Mouse (Mus musculus) NIH3T3 (cell line): ENCODE measurements around the gene Sos1.

ENCODE experiments used
- DNase-seq: peaks from one replicate; pipeline ENCODE4 v3.0.0-alpha.2; 2012; ENCODE audit warnings: low read depth

The Sos1 gene

DNA sequence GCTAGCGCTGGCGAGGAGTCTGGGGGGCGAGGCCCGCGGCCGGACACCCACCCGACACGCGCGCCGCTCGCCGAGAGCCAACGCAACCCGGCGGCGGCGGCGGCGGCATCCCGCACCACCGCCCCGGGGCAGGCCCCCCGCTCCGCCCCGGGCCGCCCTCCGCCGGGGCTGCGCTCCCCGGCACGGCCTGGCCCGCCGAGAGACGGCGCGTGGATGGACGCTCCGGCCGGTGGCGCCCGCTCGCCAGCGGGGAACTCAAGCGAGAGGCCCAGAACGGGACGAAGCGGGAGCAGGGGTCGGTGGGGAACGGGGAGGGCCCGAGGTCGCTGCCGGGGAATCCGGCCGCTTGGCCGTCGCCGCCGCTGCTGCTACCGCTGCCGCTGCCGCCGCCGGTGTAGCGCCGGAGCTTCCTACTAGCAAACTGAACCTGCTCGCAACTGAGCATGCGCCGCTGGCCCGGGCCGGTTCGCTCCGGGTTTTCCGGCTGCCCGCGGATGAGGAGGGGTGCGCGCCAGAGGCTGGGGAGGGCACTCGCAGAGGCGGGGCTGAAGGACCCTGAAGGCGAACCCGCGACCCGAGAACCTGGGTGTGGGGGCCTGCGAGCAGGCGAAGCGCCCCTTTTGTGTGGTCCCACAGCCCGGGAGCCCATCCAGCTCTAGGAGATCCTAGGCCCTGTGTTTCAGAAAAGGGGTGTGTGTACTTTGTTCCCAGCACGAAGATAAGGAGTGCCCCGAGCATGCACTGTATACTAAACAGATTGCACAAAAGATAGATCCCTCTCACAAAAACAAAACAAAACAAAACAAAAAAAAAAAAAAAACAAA lies at the start of gene Sos1:
Gene Sos1, minus strand, starts transcription at position 423 of the 824 bp plus-strand sequence.
- DNase-seq, result peak; percentile 96

DNA sequence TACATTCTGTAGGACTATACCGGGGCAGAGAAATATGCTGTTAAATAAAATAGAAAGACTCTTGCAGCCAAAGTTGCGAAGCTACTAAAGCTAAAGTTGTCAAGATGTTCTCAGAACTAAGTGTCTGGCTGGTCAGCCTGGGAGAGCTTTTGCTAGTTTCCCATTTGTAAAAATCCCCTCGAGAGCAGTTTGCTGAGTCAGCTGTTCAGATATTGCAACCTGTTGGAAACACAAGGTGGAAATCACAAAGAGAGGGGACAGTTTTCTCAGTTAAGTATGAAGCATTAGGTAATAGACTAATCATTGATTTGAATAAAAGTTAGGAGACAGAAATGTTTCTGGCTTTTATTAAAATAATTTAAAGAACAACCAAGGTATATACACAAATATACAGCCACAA lies 43.0 kb upstream of the Sos1 start:
- no peak for DNase-seq

DNA sequence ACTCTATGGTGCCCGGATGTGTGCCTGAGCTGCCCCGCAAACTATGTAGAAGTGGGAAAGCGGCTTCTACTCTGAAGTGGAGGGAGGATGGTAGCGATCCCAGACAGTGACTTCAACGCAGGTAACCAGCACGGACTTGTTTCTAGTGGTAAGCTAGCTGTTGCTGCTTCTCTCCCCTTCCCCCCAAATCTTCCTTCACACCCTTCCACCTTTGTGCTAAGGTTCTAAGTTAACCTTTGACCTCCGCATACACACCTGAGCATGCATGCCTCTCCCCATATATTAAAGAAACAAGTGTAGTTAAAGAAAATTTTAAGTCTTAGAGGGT lies 41.9 kb upstream of the Sos1 start:
- DNase-seq, result no peak

DNA sequence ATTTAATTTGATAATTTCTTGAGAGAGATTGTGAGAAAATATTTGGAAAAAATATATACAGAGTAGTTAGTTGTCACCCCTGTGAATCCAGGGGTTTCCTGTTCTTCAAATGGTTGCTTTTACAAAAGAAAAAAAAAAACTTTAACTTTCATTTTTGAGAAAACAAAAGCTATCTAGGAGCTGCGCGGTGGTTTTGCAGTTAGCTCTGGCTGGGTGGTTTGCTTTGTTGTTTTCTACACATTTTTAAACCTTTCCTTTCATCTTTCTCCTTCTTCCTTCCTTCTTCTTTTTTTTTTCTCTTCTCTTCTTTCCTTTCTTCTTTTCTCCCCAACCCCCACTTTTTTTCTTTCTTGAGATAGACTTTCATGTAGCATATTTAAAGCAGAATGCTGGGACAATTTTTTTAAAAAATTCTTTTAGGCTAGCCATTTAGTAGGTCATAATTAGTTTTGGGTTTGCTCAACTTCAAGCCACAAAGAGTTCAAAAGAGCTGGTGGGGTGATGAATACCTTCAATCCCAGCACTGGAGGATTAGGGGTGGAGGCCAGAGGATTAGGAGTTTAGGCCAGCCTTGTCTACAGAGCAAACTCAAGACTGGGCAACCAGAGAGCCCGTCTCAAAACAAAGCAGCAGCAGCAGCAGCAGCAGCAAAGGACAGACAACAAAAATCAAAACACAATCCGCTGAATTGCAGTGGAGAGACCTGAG lies 41.4 kb upstream of the Sos1 start:
- DNase-seq, result no peak

DNA sequence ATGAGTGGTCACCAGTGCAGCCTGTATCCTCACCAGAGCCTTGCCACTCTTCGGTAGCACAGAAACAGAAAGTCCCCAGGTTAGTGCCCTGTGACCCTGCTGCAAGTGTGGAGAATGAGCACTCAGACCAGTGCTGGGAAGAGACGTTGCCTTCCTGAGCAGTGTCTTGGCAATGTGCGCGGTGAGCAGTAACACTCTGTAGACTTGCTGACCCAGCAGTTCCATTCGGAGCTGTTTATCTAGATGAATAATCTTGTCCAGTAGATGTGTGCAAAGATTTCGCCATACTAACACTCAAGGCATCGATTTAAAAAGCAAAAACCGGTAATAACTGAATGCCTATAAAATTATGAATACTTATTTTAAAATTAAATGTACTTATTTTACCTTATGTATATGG lies 40.3 kb upstream of the Sos1 start:
- DNase-seq, result no peak

DNA sequence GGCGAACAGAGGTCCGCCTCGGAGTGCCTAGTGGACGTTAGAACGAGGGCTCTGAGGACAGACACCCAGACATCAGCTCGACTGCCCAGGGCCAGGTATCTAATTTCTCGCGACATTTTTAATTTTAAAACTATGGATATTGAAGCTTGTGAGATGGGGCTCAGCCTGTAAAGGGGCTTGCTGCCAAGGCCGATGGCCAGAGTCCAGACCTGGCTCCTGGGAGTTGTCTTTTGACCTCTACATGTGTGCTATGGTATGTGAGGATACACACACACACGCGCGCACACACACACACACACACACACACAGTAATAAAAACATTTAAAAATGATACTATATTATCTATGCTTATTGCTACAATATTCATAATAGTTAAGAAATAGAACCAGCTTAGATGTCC lies 38.6 kb upstream of the Sos1 start:
- DNase-seq, result no peak

DNA sequence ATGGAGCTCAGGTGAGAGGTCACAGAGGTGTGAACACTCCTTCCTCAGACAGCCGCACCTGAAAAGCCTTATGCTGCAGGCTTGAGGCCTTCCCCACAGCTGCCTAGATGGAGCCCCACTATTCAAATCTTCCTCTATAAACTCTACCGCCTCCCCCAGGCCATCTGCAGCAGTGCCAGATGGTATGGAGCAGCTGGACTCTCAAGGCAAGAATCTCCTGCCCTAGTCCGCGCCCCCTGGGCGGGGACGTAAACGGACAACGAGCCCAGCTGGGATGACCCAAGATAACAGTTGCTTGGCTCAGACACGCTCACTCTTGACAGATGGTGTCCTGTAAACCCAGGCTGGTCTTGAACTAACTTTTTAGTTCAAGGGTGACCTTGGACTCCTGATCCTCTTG lies 37.0 kb upstream of the Sos1 start:
- no peak for DNase-seq

DNA sequence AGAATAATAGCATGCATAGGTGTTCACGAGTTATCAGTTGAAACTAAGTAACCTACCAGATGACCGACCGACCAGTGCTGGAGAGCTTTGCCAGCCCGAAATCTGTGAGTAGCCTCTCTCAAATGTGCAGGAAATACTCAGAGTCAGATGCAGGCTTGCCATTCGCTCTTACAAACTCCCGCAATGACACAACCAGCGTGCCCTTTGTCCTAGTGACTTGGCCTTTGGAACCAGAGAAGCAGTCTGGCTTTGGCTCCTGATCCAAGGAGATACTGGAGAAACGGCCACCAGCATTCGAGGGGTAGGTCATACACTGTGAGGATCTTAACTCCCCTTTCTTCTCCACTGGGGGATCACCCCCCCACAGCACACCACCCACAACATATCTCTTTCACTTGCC lies 35.7 kb upstream of the Sos1 start:
- no peak for DNase-seq

DNA sequence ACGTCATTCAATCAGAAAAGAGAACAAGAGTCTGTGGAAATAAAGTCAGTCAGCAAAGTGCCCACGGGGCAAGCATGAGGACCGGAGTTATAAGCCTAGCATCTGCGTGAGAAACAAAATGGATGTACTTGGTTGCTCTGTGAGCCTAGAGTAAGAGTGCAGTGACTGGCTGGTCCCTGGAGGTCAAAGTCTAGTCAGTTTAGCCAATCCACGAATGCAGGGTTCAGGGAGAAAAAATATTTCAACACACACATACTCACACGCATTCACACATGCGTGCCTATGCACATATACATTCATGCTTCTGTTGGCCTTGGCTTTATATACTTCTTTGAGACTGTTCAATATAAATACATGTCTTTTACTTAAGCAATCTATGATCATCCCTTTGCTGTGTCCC lies 35.3 kb upstream of the Sos1 start:
- DNase-seq, result no peak

DNA sequence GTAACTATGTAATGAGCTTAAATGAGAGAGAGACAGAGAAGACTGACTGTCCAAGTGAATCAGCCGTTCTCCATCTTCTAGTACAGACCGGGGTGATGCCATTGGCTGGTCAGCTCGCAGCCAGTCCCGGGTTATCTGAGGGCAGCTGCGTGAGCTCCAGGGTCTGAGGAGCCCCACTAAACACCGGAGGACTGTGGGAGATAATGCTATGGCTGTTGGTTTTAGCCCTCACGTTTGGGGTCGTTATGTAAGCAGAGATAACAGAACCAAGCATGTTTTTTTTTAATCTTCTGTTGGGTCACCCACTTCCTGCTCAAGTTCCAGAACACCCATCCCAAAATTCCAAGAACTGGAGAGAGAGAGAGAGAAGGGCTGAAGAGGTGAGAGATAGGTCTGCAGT lies 33.5 kb upstream of the Sos1 start:
- DNase-seq, result no peak

DNA sequence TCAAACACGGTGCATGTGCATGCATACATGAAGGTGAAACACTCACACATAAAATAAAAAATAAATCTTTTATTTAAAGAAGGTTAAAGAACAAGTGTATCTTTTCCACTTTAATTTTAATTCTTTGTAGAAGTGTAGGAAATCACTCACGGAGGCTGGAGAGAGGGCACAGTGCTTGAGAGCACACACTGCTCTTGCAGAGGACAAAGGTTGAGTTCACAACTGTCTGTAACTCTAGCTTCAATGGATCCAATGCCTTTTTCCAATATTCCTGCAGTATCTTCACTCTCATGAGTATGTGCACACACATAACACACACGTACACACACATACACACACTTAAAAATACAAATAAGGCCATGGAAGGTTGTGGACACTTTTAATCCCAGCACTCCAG lies 30.2 kb upstream of the Sos1 start:
- DNase-seq, result no peak

DNA sequence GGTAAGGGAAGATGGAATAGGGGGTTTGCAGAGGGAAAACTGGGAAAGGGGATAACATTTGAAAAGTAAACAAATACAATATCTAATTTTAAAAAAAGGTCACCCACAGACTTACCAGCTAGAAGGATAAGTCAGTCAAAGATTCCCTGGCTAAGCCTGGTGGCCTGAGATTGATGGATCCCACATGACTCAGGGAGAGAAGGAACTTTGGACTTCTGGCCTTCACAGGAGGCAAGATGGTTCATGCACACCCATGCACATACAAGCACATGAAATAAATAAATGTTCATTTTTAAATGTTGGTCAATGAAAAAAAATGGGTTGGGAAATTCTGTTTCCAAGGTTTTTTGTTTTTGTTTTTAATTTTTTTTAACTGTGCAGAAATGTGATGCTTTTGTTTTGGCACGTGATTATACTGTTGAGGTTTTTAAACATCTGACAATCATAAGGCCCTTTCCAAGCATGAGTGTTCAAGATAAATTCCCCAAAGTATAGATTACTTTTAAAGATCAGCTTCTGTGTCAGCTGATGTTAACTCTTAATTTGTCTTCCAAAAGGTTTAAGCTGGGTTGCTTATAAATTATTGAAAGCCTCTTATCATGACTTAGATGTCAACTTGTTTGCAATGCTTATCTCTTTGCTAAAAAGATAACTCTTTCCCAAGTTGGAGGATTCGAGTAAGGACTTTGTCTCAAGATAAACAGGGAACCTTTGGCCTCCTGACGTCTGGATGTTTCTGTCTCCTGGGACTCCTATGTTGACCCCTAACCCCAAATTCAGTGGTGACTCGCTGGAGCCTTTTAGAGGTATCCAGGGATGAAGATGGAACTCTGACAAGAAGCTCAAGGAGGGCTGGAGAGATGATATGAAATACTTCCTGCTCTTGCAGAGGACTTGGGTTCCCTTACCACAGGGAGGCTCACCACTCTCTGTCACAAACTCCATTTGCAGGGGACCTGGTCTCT lies 29.5 kb upstream of the Sos1 start:
- no peak for DNase-seq

DNA sequence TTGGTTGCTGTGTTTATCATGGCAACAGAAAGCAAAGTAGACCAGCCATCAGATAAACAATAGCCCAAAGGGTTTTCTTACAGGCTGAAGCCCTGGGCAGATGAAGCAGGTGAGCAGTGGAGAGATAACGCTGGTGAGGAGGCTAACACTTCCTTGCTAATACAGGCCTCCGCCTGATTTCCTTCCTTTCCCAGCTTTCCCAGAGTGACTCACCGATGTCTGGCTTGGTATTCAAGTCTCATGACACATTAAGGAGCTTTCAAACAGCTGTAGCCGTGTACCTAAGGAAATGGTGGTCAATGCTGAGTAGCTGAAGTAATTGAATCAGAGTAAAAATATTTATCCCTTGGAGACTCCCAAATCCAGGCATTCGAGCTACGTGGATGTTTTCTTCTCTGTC lies 25.5 kb upstream of the Sos1 start:
- DNase-seq, result peak; percentile 71

DNA sequence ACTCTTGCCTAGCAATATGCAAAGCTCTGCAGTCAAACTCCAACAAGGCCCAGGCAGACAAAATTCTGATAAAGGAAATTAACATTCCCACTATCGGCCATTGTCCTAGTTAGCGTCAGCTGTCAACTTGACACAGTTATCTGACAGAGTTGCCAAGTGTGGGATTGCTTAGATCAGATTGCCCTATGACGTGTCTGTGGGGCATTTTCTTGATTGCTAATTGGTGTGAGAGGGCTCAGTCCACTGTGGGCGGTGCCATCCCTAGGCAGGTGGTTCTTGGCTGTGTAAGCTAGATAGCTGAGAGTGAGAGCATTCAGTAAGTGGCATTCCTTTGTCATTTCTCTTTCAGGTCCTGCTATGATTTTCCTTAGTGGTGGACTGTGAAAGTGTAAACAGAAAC lies 25.1 kb upstream of the Sos1 start:
- DNase-seq, result no peak

DNA sequence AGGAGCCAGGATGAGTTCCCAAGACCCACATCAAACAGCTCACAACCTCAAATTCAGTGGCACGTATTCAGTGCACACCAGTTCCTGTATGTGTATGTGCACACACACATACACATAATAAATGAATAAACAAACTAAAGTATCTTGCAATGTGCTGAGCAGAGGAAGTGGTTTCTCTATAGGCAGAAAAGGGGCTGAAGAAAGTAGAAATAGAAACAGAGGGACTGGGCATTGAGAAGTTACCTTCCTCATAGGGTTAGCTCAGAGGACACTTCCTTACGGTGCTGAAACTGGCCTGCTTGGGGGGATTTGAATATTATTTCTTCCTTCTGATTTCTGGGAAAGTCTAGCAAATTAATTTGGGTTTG lies 21.5 kb upstream of the Sos1 start:
- DNase-seq, result no peak

DNA sequence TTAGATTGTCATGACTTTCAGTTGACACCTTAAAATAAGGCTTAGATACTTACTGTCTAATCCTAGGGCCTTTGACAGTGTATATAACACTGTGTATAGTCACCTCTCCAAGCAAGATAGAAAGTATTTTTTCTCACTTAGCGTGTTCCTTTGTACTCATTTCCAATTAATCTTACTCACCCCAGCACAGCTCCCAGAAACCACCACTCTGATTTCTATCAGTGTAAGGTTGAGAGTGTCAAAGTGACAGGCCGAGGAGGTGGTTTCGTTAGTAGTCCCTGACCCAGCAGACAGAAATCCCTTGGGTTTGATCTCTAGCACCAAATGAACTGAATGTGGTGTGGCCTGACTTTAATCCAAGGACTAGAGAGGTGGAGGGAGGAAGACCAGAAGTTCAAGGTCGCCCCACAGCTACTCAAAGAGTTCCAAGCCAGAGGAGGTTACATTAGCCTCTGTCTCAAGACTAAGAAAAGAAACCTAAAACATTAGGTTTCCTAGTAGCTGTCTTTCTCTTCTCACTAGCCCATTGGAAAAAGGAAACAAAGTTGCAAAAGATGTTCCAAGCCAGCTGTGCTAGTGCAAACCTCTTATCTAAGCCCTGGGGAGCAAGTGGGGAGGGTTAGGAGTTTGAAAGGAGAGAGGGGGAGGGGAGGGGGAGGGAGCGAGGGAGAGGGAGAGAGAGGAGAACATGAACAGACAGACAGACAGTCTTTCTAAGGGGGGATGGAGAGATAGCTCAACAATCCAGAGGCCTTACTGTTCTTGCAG lies 21.0 kb upstream of the Sos1 start:
- DNase-seq, result peak; percentile 29

DNA sequence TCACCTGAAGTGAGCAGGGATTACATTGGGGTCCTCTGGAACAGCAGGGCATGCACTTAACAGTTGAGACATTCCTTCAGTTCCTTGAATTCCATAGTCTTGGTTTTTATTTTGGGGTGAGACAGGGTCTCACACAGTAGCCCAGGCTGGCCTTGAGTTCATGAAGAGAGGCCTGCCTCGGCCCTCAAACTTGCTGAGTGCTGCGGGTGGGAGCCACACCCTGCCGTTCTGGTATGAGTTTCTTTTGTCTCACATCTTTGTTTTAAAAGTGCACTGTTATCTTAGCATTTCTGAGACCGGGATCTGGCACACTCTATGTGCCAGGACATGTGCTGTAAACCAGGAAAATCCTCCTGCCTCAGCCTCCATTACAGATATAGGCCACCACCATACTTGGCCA lies 19.8 kb upstream of the Sos1 start:
- DNase-seq, result no peak

DNA sequence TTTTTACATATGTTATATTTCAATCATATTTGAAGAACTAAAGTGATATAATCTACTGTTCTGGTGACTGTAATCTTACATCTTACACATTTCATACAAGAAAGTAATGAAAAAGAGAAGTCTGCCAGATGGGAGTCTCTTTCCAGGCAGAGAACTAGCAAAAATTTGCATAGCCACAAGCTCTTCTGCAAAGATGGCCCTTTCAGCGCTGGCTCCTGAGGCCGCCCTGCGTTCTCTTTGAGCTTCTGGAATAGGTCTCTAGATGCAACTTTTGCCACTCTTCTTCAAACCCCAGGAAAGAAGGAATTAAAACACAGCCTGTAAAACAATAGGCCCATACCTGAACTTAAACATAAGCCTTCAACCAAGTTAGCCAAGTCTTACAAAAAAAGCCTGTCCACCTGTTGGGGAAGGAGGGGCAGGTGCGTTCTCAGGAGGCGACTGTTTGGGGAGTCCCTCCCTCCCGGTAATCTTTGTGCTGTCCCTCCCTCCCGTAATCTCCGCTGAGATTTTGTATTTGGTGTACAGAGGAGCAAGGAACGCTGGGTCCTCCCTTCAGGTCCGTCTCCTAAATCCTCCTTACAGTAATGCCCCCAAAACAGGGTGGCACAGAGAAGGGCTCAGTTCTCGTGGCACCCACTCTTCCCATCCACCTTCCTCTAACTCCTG lies 18.5 kb upstream of the Sos1 start:
- no peak for DNase-seq

DNA sequence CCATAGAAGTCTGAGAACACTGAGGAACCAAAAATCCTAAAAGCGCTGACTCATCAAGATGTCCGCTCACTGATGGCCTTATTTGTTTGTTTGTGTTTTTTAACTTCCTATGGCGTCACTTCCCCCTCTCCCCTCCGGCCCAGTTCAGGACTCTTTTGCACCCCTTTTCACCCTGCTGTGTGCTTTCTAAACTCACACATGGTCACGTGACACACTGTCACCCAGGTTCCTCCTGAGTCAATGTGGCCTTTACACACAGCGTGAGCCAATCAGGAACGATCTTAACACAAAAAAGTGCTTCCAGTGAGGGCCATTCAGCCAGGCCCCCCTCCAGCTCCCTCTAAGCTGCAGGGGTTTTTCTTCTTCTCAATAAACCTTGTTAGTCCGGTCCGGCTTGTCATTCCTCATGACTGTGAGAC lies 16.9 kb upstream of the Sos1 start:
- DNase-seq, result no peak

DNA sequence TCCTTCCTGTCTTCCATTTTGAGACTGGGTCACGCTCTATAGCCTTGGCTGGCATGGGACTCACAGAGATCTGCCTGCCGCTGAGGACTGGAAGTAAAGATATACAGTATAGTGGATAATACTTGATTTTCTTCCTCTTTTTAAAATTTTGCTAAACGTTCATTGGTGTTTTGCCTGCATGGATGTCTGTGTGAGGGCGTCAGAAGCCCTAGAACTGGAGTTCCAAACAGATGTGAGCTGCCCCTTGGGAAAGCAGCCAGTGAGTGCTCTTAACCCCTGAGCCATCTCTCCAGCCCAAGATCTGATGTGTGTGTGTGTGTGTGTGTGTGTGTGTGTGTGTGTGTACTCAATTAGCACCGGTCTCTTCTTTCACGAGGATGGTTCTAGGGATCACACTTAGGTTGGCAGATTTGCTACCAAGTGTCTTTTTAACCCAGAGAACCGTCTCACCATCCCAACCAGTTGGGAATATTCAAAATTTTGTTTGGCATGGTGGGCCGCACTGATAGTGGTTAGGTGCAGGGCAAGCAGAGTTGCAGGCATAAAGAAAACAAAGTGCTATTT lies 16.4 kb upstream of the Sos1 start:
- DNase-seq, result no peak

DNA sequence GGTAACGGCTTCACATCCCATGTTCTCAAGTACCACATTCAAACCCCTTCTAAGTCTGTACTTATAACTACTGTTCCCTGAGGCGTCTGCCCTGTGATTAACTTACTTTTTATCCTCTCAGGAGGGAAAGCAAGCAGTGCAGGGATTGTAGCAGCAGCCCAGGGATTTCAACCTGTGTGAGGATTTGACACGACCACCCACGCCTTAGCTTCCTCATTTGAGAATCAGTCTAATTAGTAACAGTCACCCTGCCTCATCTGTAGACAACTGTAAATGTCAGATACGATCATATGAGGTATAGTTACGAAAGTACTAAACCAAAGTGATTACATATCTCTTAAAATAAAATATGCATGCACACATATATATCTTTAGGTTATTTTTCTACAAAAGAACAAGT lies 15.9 kb upstream of the Sos1 start:
- no peak for DNase-seq
